Mouse (Mus musculus) thymus, postnatal 0 days (tissue): ENCODE data around the gene Upk1b. TPM values are rescaled to one million over a fixed set of nuclear protein-coding genes. Genes with fewer than 3 reads are reported as not detected.
"Not testable (repeated sequence)": the region's sequence is repeated elsewhere in the genome, so short reads cannot be mapped to it uniquely, and the experiment has no call there.

Experiments
- DNase-seq: peaks from one replicate; pipeline ENCODE4 v3.0.0-alpha.2; 2015; ENCODE audit warnings: low spot score
- polyA plus RNA-seq: library from polyadenylated mRNA; unstranded; fragments of >200 nt; fragmentation: Nextera tagmentation; extraction: Ambion mirVana; gene quantifications from 2 replicates; pipeline ENCODE4 v1.2.1, GENCODE M21; 2015

The Upk1b gene
- polyA plus RNA-seq, result 1.7 and 6.4 TPM in 2 replicates

DNA sequence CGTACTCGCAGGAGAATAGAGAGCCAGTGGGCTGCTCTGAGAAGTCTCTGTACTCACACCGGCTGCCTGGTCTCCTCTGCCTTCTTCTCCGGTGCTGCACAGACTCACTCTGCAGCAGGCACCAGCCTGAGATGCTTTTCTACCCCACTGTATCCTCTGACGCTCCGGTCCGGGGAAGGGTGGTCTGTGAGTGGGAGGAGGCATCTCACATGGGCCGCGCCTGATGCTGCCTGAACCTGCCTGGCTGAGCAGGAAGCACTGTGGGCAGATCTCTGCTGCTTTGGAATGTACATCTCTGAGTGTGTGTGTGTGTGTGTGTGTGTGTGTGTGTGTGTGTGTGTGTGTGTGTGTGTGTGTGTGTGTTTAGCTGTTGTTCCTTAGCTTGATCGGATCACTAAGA is at the start of gene Upk1b:
TSS of gene Upk1b (minus strand) at position 238 of the 400 bp plus-strand sequence.
- peak; percentile 18 for DNase-seq

DNA sequence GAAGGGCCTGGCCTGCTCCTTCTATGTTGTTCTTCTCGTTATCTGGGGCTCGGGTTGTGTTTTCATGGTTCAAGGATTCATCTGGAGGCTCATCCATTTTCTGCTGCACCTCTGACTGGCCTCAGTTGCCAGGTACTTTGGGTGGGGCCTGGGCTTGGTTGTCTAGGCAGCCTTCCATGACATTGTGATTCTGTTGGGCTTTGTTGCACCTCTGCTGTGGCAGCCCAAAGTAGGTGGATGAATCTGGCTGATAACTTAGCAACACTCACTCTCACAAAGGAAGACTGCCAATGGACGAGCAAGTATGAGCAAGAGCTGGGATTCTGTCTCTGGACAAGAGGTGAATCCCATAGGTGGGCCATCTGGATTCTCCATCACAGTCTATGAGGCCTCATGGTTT is 28.5 kb upstream of the Upk1b start, which contains the start of gene 4930435E12Rik:
TSS of gene 4930435E12Rik (minus strand) at position 101 of the 400 bp plus-strand sequence.
- DNase-seq, result no peak

DNA sequence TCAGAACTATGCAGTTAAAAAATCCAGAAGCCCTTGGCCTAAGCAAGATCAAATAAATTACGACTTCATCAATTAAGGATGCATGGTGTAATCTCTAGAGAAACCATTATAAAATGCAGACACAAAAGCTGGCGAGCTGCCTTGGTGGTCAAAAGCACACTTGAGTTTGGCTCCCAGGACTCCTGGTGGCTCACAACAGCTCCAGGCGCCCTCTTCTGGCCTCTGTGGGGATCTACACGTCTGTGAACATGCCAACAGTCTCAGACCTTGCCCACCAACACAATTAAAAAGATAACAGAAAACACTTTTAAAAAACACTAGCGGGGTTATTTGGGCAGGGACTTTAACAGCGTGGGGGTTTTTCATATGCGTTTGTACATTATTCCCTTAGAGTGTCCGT is 12.4 kb upstream of the Upk1b start:
- DNase-seq, result peak; percentile 67

DNA sequence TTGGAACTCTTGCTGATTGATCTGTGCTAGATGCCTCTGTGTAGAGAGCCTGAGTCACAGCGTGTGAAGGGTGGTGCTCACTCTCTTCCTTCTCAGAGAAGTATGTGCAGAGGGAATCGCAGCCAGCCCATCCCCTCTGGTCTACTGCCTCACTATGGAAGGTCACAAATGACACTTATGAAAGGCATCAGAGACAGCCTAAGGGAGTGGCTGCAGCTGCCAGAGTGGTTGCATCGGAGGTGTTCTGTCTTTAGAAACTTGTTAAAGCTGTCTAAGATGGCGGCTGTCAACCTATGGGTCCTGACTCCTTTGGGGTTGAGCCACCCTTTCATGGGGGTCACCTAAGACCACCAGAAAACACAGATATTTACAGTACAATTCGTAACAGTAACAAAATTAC is 10.1 kb upstream of the Upk1b start:
- no peak for DNase-seq

- DNase-seq, result not testable (repeated sequence)
Observed at GRCm38 (mm10) chr16:38807796-38808195, 7.7 kb upstream of the Upk1b start.

DNA sequence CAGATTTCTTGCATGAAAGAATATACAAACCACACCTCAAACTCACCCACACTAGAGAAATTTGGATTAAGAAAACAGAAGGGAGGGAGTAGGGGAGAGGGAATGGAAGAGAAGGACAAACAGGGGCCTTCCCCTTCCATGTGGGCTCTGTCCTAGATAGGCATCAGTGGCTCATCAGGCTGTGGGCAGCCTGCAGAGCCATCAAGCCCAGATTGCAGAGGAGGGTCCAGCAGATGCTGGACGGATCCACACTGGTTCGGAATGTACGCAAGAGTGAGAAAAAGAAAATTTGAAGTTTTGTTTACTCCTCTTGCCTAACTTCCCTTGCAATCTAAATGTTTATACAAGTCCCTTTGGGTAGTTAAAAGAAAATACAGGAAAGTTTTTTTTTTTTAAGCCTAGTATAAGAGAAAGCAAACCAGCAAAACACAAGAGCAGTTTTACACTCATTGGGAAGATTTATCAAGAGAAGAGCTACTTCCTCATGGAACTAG is 1.1 kb downstream of the Upk1b start:
- no peak for DNase-seq

GRCm38 (mm10) chr16:38793120-38793519 is 7.0 kb downstream of the Upk1b start:
- no peak for DNase-seq

- no peak for DNase-seq
Observed at GRCm38 (mm10) chr16:38789966-38790365, 10.2 kb downstream of the Upk1b start.

DNA sequence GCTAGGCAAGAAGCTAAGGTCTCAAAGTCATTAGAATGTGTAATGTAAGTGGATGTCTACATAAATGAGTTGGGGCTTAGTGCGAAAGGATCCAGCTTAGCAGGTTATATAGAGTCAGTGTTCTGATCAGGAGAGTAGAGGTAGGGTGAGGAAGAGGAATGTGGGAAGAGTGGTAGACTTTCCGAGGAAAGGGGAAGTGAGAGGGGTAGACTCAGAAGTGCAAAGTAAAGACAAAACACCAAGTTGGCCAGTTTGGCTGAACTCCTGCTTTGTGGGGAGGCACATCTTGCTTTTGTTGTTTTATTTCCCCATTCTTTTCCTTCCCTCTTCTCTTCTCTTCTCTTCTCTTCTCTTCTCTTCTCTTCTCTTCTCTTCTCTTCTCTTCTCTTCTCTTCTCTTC is 11.1 kb downstream of the Upk1b start:
- no peak for DNase-seq

DNA sequence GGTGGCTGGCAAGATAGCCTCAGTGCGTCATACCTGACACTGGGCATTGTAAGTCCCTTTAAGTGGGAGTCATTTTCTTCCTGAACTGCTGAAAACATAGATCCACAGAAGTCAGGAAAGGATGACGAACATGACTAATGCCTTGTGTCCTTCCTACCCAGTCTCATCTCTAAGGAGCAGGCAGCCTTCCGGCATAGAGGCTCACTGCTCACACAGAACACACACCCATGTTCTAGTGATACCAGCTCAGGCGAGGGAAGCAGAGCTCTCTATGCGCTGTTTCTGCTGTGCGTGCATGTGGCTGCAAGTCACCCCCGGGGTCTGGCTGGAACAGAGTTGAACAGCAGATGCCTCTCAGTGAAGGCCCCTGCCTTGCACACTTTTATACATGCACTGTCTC is 14.8 kb downstream of the Upk1b start:
- DNase-seq, result no peak

DNA sequence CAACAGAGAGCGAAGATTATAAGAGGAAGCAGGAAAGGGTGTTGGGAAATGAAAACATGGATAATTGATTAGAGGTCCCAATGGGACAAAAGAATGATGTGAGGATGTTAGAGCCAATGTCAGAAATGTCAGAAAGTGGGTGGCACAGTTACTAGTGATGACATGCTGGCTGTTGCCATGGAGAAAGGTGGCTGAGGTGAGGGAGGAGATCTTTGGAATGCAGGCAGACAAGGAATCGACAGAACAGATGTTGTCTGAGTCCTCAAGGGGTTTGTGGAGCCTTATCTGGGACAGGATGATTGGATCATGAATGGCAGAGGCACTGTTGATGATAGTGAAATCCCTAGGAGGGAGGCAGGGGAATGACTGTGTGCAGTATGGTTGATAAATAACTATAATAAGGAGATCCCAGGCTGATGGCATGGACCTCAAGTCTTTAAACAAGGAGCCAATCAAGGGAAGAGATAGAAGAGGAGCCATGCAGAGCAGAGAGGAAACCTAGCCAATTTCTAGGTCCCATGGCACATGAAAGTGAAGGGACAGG is 17.5 kb downstream of the Upk1b start:
- DNase-seq, result no peak

DNA sequence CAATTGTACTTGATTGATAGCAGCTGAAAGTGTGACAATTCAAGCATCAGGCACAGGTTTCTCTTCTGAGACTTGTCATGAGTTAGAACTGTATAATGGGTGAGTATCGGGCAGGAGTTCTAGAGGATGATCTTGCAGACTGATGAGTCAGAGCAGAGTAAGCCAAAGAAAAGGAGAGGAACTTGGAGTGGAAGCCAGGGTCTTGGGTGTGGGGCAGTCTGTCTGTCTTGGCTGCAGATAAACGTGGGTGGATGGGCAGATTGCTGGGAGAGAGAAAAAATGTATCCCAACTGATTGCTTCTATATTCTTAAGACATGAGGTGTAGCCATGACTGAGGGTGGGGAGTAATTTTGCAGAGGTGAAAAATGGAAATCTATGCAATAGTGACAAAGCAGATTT is 18.2 kb downstream of the Upk1b start:
- no peak for DNase-seq

- DNase-seq, result no peak
Observed at GRCm38 (mm10) chr16:38780960-38781572, 19.1 kb downstream of the Upk1b start.

DNA sequence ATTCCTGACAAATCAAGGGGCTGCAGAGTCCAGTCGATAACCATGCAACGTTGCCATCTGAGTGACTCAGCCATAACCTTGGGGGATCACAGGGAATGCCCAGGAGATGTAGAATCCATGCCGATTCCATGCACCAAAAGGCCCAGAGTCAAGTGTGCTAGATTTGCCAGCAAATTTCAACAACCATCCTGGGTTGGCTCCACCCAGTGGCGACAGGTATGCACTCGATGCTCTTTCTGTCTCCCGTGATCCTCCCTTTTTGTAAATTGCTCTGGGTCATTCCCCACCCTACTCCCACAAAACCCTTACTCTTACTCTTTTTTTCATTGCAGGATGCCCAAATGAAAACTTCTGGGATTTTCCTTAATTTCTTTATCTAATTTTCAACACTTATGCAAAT is 23.8 kb downstream of the Upk1b start:
- no peak for DNase-seq

GRCm38 (mm10) chr16:38774964-38775746 is 25.0 kb downstream of the Upk1b start:
- DNase-seq, result no peak

DNA sequence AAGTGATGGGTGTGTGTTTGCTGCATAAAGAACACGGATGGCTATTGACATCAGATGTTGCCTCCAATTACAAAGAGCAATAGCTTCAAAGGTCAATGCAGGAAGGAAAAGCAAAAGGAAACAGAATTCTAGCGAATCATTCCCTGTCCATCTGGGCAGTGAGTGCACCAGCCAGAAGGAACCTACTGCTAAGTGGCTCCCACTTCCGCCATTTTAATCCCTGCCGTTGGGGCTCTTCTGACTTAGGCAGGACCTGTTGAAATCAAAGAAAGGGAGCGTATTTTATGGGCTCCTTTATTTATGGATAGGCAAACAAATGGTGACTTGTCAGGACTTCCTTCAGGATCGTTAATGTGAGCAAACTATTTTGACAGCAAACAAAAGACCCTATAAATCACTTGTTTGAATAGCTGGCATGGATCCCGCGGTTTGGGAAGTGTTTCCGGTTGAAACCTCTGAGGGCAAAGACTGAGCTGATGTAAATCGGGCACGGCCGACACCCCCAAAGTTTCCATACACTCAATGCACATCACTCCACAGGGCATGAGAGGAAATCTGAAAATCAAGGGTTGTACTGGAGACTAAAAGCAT is 27.1 kb downstream of the Upk1b start:
- DNase-seq, result no peak

DNA sequence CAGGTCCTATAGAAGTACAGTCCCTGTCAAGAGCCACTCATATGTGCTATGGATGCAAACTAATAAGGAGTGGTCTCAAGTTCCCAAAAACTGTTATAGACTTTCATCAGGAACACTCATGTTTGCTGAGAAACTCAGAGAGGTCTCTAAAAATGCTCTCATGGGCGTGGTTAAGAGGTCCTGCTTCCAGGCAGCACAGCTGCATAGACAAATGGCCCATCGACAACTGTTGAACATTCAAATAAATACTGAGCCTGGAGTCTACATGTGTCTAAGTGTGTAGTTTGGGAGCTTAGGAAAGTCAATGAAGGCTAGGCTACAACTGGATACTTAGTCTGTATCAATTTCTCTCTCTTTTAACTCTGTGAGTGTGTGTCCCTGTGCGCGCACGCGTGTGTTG is 29.0 kb downstream of the Upk1b start:
- no peak for DNase-seq

DNA sequence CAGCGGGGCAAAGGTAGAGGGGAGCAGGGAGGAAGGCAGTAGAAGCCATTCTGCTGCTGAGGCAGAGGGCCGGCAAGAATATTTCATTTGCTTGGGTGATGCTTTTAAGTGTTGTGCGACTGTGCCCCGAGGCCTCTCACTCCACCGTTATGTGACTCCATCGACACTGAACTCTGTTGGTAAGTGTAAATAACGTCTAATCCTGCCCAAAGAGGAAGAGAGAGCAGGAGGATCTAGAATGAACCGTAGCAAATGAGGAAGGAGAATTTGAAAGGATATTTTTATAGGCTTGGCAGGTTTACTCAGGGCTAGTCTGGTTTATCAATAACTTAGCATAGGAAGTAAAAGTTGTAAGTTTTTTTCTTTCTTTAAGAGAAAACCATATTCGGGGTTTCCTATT is 30.6 kb downstream of the Upk1b start:
- DNase-seq, result no peak

- DNase-seq, result no peak
Observed at GRCm38 (mm10) chr16:38768386-38768785, 31.7 kb downstream of the Upk1b start.

DNA sequence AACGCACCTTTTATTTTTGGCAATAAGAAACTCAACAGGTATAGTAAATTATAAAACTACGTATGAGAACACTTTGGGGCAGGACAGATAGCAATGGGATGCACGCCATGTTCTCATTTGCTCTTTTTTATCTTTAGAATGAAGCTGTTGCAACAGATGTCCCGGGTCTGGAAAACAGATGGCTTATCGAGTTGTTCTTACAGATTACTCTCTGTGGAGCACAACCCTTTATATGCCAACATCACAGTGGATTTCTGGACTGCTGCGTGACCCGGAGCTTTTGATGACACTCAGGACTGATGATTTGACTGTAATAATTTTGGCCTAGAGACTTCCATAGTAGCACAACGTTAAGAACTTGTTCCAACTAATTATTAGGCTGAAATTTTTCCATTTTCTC is 32.4 kb downstream of the Upk1b start:
- DNase-seq, result no peak

GRCm38 (mm10) chr16:38766671-38767070 is 33.5 kb downstream of the Upk1b start:
- no peak for DNase-seq

DNA sequence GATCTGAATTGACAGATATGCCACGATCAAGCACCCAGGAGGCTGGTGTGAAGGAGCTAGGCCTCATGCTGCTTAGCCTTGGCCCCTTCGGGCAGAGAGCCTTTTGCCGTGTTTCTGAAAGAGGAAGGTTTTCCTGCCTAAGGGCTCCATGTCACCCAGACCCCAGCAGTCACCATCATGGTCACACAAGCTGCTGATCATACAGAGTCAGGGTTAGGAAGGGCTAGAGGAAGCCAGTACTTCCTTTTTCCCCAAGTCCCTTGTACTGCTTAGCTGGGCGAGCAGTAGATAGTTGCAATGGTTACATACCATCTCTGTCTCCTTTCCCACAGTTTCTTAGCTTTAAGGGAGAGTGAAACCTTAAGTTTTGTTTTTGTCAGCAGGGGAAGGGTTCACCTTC is 36.6 kb downstream of the Upk1b start:
- DNase-seq, result no peak
